Mouse (Mus musculus) gastrocnemius, adult 2 months (tissue): ENCODE data around the gene Nuak2. TPM values are rescaled to one million over a fixed set of nuclear protein-coding genes. Genes with fewer than 3 reads are reported as not detected.
A peak's percentile ranks its signal among the peaks of the same experiment; 100 is the strongest.

Source experiments
- DNase-seq: peaks from one replicate; pipeline ENCODE4 v3.0.0; 2022
- H3K27ac ChIP-seq: fragments of 200-600 bp; 2 replicates; pipeline ENCODE4 v1.8.1; 2022; ENCODE audit warnings: mild to moderate bottlenecking
- H3K4me3 ChIP-seq: fragments of 200-600 bp; 2 replicates; pipeline ENCODE4 v1.8.1; 2022; ENCODE audit warnings: mild to moderate bottlenecking, moderate library complexity
- CTCF ChIP-seq: fragments of 200-600 bp; IDR thresholded peaks from 2 replicates; pipeline ENCODE4 v1.8.1; 2022; ENCODE audit warnings: antibody characterized with exemption, mild to moderate bottlenecking, moderate library complexity
- intact Hi-C: fragments of 180-260 bp; cut with DNase I; formaldehyde crosslinking; loops from one replicate; pipeline ENCODE4 v1.15.1; 2025
- total RNA-seq, 2 experiments: library from RNA; stranded (reverse); gene quantifications; 2 replicates each; pipeline ENCODE4 v1.2.3; 2021

Nuak2 gene
- total RNA-seq, 2 experiments from 2014 or later = 0.38 to 0.98 TPM

DNA sequence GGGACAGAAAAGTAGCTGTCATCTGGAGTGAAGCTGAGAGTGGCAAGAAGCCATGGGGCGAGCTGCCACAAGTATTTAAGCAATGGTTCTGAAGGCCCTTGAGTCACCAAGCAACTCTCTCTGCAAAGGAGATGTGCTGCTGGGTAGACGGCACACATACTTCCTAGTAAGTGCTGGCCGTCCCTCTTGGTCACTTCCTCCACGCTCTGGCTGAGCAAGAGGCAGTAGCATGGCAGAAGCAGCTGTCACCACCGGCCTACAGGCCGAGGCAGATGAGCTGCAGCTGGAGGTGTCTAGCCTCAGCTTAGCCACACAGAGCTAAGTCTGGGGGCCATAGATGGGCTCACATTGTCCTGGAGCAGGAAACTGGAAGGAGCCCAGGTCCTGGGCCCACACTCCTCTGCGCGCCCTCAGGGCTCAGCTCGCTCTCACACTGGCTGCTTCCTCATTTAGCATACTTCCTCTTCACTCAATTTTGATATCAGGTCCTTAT is 54.8 kb downstream of the Nuak2 start:
- no peak for TF ChIP-seq CTCF
- peak; percentile 67 for DNase-seq
- H3K27ac ChIP-seq = peak overlapping the region; percentile 70
- intact Hi-C loops = no loop called here
- no peak overlapping the region for H3K4me3 ChIP-seq

DNA sequence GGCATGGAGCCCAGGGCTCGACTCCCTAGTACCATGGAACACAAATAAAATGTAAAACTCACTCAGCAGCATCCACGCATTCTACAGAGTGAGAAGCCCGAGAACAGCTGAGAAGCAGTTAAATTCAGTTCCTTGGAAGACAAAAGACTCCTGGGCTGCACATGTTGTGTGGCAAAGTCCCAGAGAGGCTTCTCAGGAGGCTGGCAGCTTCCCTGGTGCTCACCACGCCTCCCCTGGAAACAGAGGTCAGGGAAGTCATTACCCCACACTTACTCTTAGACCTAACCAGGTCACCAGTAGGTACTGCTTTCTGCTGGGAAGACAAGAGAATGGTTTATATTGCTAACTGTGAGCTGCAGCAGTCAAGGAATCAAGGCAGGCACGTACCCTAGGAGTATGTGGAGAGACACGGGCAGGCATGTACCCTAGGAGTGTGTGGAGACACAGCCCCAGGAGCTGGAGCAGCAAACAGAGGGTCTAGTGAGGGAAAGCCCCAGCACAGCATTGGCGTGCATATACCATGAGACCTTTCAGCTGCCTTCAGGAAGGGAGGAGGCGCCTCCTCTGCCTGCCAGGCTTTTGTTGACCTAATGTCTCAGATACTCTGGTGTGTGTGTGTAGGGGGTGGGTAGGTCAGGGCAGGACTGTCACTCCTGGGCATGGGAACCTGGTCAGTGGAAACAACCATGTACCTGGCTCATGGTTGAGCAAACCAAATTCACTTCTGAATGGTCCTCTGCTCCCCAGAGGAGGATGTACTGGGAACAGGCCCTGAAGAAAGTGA is 55.6 kb downstream of the Nuak2 start:
- no peak for DNase-seq
- no peak overlapping the region for H3K4me3 ChIP-seq
- TF ChIP-seq CTCF = no peak
- H3K27ac ChIP-seq = peak overlapping the region; percentile 70
- intact Hi-C loops = no loop called here

DNA sequence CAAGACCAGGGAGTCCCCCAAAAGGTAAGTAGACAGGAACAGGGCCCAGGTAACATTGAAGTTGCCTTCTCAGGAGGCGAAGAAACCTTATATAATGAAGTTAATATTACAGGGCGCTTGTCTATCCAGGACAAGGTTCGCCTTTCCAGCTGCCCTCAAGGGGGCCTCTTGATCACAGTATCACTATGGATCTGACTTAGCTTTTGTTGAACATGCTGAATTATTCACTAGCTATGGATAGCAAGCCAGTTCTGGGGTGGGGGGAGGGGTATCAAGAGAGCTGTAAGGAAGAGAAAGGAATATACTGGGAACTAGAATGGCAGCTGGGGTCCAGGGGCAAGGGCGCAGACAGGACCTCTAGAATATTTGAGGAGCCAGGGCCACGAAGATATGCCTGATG is 56.4 kb downstream of the Nuak2 start:
- TF ChIP-seq CTCF = no peak
- intact Hi-C loops = no loop called here
- peak overlapping the region; percentile 70 for H3K27ac ChIP-seq
- H3K4me3 ChIP-seq = no peak overlapping the region
- DNase-seq = no peak

DNA sequence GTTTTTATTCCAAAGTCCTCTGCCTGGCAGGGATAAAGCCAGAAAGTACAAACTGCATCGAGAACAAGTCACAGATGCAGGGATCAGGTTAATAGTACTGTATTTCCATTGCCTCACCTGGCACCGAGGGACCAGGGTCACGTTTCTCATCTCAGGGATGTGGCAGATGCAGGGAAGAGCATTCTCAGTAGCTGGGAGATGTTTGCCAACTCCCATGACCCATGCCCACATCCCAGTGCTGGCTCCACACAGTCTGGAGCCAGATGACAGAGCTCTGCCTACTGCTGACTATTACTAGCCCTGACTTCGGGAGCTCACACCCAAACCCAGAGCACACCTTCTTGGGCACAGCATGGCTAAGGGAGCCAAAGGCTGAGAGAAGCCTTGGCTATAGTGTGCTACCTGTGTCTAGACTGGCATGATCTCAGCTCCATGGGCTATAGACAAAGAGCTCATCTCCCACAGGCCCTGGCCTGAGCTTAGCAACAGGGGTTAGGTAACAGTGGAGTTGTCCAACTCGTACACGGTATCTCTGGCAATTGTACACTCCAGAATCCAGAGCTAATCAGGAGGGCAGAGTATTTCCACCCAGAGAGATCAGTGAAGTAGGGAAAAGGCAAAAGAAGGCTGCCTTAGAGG is 57.1 kb downstream of the Nuak2 start:
- TF ChIP-seq CTCF = no peak
- intact Hi-C loops = no loop called here
- Histone ChIP-seq H3K27ac (peak overlapping the region; percentile 70), H3K4me3 (no peak overlapping the region)
- peak; percentile 53 for DNase-seq

DNA sequence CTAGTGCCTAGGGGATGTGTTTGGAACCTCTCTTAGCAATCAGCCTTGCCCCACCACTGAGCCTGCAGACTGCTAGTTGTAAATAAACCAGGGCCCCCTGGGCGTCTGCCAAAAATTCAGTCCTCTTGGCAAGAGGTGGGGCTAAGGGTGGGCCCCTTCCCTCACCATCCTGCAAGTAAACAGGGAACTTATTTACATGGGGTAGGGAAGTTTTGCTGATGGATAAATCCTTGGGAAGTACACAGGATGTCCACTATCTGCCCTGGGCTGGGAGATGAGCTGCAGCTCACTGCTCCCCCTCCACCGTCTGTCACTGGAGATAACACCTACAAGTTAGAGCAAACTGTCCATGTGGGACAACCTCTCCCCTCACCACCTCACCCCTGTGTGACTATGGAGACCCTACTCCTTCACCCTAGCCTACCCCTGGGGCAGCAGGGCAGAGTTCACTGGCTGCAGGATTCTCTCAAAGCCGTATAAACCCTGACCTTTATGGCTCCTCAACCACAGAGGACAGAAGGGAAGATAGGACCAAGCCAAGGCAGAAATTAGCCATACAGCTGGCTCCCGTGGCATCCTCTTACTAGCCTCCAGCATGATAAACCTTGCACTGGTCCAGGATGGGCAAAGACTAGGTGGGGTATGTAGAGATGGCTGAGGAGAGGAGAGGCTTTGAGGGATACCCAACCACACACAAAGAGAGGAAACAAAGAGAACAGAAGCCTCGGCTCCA is 58.4 kb downstream of the Nuak2 start:
- no peak overlapping the region for H3K4me3 ChIP-seq
- DNase-seq = peak; percentile 55

DNA sequence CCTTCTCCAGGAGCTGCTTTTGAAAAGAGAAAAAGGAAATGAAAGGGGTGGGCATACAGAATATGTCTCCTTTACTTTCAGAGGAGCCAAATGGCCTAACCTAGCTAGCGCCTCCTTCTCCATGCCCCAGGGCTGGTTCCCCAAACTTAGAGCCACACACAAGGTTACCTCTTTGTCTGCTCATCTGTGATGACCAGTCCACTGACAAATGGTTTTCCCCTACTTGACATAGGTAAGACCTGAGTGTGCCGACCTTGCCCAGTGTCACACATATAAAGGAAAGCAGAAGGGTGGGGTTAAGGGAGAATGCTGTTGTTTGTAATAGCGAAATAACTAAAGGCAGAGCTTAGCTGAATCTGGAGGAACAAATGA is 58.9 kb downstream of the Nuak2 start:
- Histone ChIP-seq H3K4me3 (no peak overlapping the region), H3K27ac (peak overlapping the region; percentile 70)
- DNase-seq = no peak
- intact Hi-C loops = no loop called here
- no peak for TF ChIP-seq CTCF

More for the DNA sequence above, 58.4 kb downstream of the Nuak2 start:
- no peak for TF ChIP-seq CTCF
- peak overlapping the region; percentile 70 for H3K27ac ChIP-seq
- intact Hi-C loops = no loop called here

DNA sequence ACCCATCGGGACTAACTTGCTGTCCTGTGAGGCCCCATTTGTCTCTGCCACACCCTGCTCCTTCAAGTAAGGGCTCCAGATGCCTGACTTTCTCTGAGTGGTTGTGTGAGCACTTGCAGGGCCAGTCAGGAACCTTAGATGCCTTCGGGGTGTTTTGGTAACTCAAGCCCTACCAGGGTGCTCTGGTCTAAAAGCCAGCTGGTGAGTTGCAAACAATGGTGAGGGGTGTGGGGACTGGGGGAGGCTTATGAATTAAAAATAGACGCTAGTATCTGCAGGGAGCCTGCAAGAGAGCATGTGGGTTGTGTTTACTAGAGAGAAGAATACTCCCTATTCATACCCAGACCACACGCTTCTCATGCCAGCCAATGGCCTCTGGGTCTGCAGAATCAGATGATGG is 59.3 kb downstream of the Nuak2 start:
- intact Hi-C loops = no loop called here
- Histone ChIP-seq H3K4me3 (no peak overlapping the region), H3K27ac (peak overlapping the region; percentile 70)
- no peak for TF ChIP-seq CTCF
- DNase-seq = peak; percentile 20

DNA sequence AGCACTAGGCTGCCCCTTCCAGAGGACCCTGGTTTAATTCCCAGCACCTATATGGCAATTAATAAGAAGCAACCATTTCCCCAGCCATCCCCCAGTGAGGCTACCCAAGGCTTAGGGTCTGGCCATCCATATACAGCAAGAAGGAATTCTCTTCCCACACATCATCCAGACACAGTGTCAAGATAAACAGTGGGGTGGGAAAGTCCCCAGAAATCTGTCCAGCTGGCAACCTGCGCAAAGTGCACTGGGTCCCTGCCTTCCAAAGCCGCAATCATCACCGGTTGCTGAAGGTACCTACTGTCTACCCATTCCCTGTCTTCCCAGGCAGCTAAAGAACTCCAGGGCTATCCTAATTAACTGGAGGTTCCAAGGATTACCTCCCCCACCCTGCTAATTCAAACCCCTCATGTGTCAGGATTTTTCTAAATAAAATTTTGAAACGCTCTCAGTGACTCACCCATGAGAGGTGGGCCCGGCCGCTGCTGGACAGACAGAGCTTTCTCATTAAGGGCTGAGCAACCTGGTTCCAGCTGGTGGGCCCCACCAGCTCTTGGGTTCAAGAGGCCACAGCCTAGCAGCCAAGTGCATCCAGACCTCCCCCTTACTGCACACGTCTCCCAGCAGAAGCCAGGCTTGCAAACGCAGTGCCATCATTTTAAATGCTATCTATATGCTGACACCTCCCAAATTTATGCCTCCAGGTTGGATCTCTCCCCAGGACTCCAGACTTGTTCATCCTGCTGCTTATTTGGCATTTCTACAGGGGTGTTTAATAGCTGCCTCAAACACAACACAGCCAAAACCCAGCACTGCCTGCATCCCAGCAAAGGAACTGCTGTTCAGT is 60.5 kb downstream of the Nuak2 start:
- Histone ChIP-seq H3K27ac (peak overlapping the region; percentile 70), H3K4me3 (peak overlapping the region; percentile 15; the same call in 1 of the 2 replicates)
- no peak for TF ChIP-seq CTCF
- intact Hi-C loops = no loop called here
- peak; percentile 33 for DNase-seq

DNA sequence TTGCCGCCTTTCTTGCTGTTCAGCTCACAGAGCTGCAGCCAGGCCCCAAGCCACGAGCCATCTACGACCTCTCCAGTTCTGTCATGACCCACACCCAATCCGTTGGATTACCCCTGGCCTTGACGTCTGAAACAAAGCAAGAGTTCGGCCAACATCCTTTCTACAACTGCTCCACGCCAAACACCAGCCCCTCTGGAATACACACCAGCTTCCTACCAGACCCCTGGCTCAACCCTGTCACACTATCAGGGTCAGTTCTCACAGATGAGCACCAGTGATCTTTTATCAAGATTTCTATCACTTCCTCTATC is 61.1 kb downstream of the Nuak2 start:
- DNase-seq = peak; percentile 48
- no peak for TF ChIP-seq CTCF
- intact Hi-C loops = no loop called here
- H3K4me3 ChIP-seq = peak overlapping the region; percentile 15; the same call in 1 of the 2 replicates
- H3K27ac ChIP-seq = peak overlapping the region; percentile 70

DNA sequence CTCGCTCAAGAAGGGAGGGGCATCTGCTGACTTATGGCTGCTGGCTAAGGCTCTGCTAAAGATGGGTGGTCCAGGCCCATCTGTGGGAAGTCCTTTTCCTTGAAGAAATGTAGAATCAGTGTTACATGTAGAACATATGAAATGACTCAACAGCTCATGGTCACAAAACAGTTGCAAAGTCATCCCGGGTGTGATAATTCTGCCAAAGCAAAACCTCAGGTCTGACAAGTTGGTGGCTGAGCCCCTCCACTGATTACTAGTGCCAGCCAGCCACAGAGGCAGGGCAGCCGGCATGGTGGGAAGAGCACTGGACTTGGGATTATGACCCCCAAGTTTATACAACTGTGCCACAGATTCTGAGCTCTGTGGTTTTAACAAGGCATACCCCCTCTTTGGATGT is 61.9 kb downstream of the Nuak2 start:
- TF ChIP-seq CTCF = no peak
- no peak for DNase-seq
- Histone ChIP-seq H3K27ac (peak overlapping the region; percentile 70), H3K4me3 (no peak overlapping the region)
- intact Hi-C loops = no loop called here

DNA sequence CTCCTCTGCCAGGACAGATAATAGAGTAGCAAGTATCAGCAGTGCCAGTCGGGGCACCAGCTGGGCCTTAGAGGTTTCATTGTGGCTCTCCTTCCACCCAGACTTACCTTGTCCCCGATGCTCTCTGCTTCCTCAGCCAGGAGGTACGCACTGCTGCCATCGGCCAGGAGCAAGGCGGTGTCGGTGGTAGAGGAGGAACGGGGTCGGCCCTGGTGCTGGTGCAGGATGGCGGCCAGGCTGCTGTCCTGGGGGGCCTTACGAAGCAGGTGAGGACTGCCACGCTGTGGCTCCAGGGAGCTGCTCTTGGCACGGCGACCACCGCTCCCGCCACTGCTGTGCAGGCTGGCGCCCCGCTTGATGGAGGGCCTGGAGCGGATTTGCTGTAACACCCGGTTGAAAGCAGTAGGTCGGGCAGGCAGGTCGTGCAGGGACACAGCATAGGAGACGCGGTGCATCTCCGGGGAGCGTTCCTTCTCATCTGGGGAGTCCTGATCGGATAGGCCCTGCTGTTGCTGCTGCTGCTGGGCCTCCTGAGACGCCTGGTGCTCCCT is 64.7 kb downstream of the Nuak2 start:
- intact Hi-C loops = no loop called here

DNA sequence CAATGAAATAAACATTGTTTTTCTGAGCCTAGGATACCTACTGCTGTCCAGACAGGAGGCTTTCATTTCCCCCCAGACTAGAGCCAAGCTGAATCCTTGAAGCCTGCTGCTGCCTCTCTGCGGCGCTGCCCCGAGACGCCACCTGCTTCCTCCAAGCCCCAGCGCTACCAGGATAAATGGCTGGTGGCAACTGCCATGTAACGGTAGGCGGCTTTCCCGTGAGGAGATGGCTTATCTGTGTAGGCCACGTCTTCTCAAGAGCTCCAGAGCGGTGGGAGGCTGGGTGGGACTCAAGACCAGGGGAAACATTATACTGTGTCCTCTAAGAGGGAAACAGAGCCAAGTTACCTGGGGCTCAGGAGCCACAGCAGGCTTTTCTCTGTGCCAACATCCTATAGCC is 66.0 kb downstream of the Nuak2 start:
- H3K4me3 ChIP-seq = no peak overlapping the region
- 0 out of 2 replicates have a peak overlapping the region, but pooled peaks have one; percentile 2 for H3K27ac ChIP-seq
- no peak for DNase-seq
- no peak for TF ChIP-seq CTCF
- intact Hi-C loops = no loop called here

More for the DNA sequence above, 64.7 kb downstream of the Nuak2 start:
- no peak overlapping the region for H3K4me3 ChIP-seq
- H3K27ac ChIP-seq = peak overlapping the region; percentile 40
- TF ChIP-seq CTCF = no peak
- DNase-seq = no peak

Other genes starting within 250 kb of the Nuak2 start
- gene Mfsd4a, start 248.1 kb upstream of the Nuak2 start, total RNA-seq = 1 to 10 TPM; 4.4 to 9.8 TPM
- gene Cdk18, start 176.4 kb upstream of the Nuak2 start, total RNA-seq = 1 to 10 TPM; 3.0 to 4.1 TPM
- gene Lemd1, start 124.7 kb upstream of the Nuak2 start, total RNA-seq = not detected
- gene AC124108.1, start 124.7 kb upstream of the Nuak2 start, total RNA-seq = not detected
- gene Gm10188, start 86.4 kb upstream of the Nuak2 start, total RNA-seq = not detected
- gene Klhdc8a, start 17.5 kb upstream of the Nuak2 start, total RNA-seq = under 1 TPM; 0.13 to 0.31 TPM
- gene Tmcc2, start 75.2 kb downstream of the Nuak2 start, total RNA-seq = 10 to 100 TPM; 29.4 to 40.8 TPM
- 10 to 100 TPM in 1 of 2 experiments, 1 to 10 TPM in 1; 9.7 to 11.1 TPM for gene Dstyk, start 101.4 kb downstream of the Nuak2 start, total RNA-seq
- gene Rbbp5, start 161.2 kb downstream of the Nuak2 start, total RNA-seq = 10 to 100 TPM; 18.4 to 23.5 TPM
- gene Tmem81, start 190.1 kb downstream of the Nuak2 start, total RNA-seq = 1 to 10 TPM; 1.3 to 1.7 TPM
- under 1 TPM in 1 of 2 experiments, not detected in 1; 0.08 TPM for gene Cntn2, start 227.1 kb downstream of the Nuak2 start, total RNA-seq